Mouse (Mus musculus): ENCODE results near the gene Prdx6.

- no peak for TF ChIP-seq CTCF (IDR thresholded peaks at IDR 0.05; ENCODE audit: control insufficient read depth, insufficient read depth, insufficient replicate concordance, low read depth, low read length)
- no peak for TF ChIP-seq POLR2A (IDR thresholded peaks at IDR 0.05; ENCODE audit: control insufficient read depth, low read depth, low read length)
Measured at GRCm38 (mm10) chr1:161271461-161271810, 20.4 kb upstream of the Prdx6 start.
